Comparison of ENCODE assay signal across 8 mouse cellular contexts in genomic region chr6:86684655-86685011, GRCm38 (mm10). TPM values are rescaled to one million over a fixed set of nuclear protein-coding genes. Genes with fewer than 3 reads are reported as not detected.
A peak's percentile ranks its signal among the peaks of the same experiment; 100 is the strongest.
DNase-seq lines count a peak whose midpoint lies in the region; ATAC-seq and TF ChIP-seq lines count a peak whose summit lies in the region.

No protein-coding gene starts in this region.

- DNase-seq in heart, adult 9 months (ENCODE audit: low spot score in 2 of 2) = no peak
- DNase-seq in adrenal gland, adult (ENCODE audit: inconsistent age in 2 of 2, low spot score in 1 of 2) = no peak
- DNase-seq in cerebellum, postnatal 25 days = no peak
- no peak for DNase-seq in adipocyte (ENCODE audit: low spot score)

- WGBS in heart, embryonic 15.5 days = 35% methylated on average over 12 of the region's 12 CpGs
- WGBS in forebrain, embryonic 15.5 days = 36% methylated on average over 12 of the region's 12 CpGs
- 35% methylated on average over 12 of the region's 12 CpGs for WGBS in liver, embryonic 16.5 days (ENCODE audit: insufficient replicate concordance)

- ATAC-seq in heart, embryonic 15.5 days (replicated peaks; ENCODE audit: insufficient number of reproducible peaks, insufficient read depth, low FRiP score, low read depth) = no peak
- no peak for ATAC-seq in forebrain, embryonic 15.5 days (replicated peaks)
- no peak for ATAC-seq in liver, embryonic 16.5 days (ENCODE audit: low read depth)

- peak overlapping the region; percentile 90 for H3K9ac ChIP-seq in heart, embryonic 15.5 days
- H3K9ac ChIP-seq in ES-Bruce4 (ENCODE audit: low read depth, poor library complexity, severe bottlenecking) = peak overlapping the region; percentile 81
- H3K9ac ChIP-seq in forebrain, embryonic 15.5 days (replicated peaks) = peak overlapping the region; percentile 78
- H3K9ac ChIP-seq in liver, embryonic 16.5 days (ENCODE audit: low read depth, low read length) = peak overlapping the region; percentile 89

- H3K4me1 ChIP-seq in heart, embryonic 15.5 days (replicated peaks) = peaks cover 10% of the 10 kb centered on the region
- H3K4me1 ChIP-seq in ES-Bruce4 (ENCODE audit: control insufficient read depth, insufficient read depth, low read length) = no peaks in the 10 kb centered on the region
- peaks cover 13% of the 10 kb centered on the region for H3K4me1 ChIP-seq in forebrain, embryonic 15.5 days
- H3K4me1 ChIP-seq in liver, embryonic 16.5 days (ENCODE audit: control insufficient read depth, low read depth, low read length) = peaks cover 12% of the 10 kb centered on the region

- H3K4me3 ChIP-seq in heart, embryonic 15.5 days = peak overlapping the region; percentile 91
- peak overlapping the region; percentile 81 for H3K4me3 ChIP-seq in ES-Bruce4 (ENCODE audit: low read depth, low read length)
- peak overlapping the region; percentile 83 for H3K4me3 ChIP-seq in forebrain, embryonic 15.5 days
- H3K4me3 ChIP-seq in liver, embryonic 16.5 days (ENCODE audit: low read depth, low read length) = peak overlapping the region; percentile 87

- TF ChIP-seq CTCF in ES-Bruce4 (IDR thresholded peaks at IDR 0.05; ENCODE audit: low read depth, low read length) = no peak

- no peak for TF ChIP-seq POLR2A in ES-Bruce4 (IDR thresholded peaks at IDR 0.05; ENCODE audit: insufficient read depth, low read length)

- H3K4me2 ChIP-seq in heart, embryonic 15.5 days = peak overlapping the region; percentile 80
- peak overlapping the region; percentile 85 for H3K4me2 ChIP-seq in forebrain, embryonic 15.5 days (replicated peaks)
- H3K4me2 ChIP-seq in liver, embryonic 16.5 days (ENCODE audit: low read depth, low read length) = peak overlapping the region; percentile 74

- H3K27ac ChIP-seq in heart, embryonic 15.5 days = peak overlapping the region; percentile 55; the same call in 1 of the 2 replicates
- peak overlapping the region; percentile 75; the same call in 1 of the 2 replicates for H3K27ac ChIP-seq in ES-Bruce4 (ENCODE audit: insufficient read depth, low read length)
- H3K27ac ChIP-seq in forebrain, embryonic 15.5 days (replicated peaks) = 0 out of 2 replicates have a peak overlapping the region, but pooled peaks have one; percentile 9
- peak overlapping the region; percentile 91 for H3K27ac ChIP-seq in liver, embryonic 16.5 days (ENCODE audit: low read length)

- no peak for TF ChIP-seq EP300 in ES-Bruce4 (IDR thresholded peaks at IDR 0.05; ENCODE audit: insufficient read depth, low read depth, low read length)

- no peaks in the 10 kb centered on the region for H3K9me3 ChIP-seq in heart, embryonic 15.5 days (replicated peaks)
- H3K9me3 ChIP-seq in ES-Bruce4 (replicated peaks; ENCODE audit: control insufficient read depth, insufficient read depth, low read length, poor library complexity, severe bottlenecking) = no peaks in the 10 kb centered on the region
- H3K9me3 ChIP-seq in forebrain, embryonic 15.5 days = no peaks in the 10 kb centered on the region
- no peaks in the 10 kb centered on the region for H3K9me3 ChIP-seq in liver, embryonic 16.5 days (replicated peaks; ENCODE audit: control insufficient read depth, low read length)

- no peaks in the 10 kb centered on the region for H3K27me3 ChIP-seq in heart, embryonic 15.5 days
- no peaks in the 10 kb centered on the region for H3K27me3 ChIP-seq in ES-Bruce4 (ENCODE audit: control insufficient read depth, insufficient read depth, low read length, poor library complexity, severe bottlenecking)
- H3K27me3 ChIP-seq in forebrain, embryonic 15.5 days = no peaks in the 10 kb centered on the region
- no peaks in the 10 kb centered on the region for H3K27me3 ChIP-seq in liver, embryonic 16.5 days (ENCODE audit: control insufficient read depth, insufficient read depth, low read depth, low read length)

- peaks cover 29% of the 10 kb centered on the region for H3K36me3 ChIP-seq in heart, embryonic 15.5 days
- peaks cover 16% of the 10 kb centered on the region for H3K36me3 ChIP-seq in ES-Bruce4 (ENCODE audit: control insufficient read depth, insufficient read depth, low read length, poor library complexity, severe bottlenecking)
- peaks cover 46% of the 10 kb centered on the region for H3K36me3 ChIP-seq in forebrain, embryonic 15.5 days
- H3K36me3 ChIP-seq in liver, embryonic 16.5 days (ENCODE audit: control insufficient read depth, insufficient read depth) = peaks cover 21% of the 10 kb centered on the region

RNA-seq across cellular contexts. Expression of gene Snrnp27, which starts 0.3 kb away (rescaled TPM):
- polyA plus RNA-seq in heart, embryonic 15.5 days (2015; fragmentation: Nextera tagmentation; extraction: Ambion mirVana) = 68.3 and 81.3 TPM in 2 replicates
- 83.1 and 93.5 TPM in 2 replicates for polyA plus RNA-seq in ES-Bruce4 (2011; ENCODE audit: insufficient read depth, insufficient read length, low read depth, missing spikeins)
- polyA plus RNA-seq in forebrain, embryonic 15.5 days (2015; fragmentation: Nextera tagmentation; extraction: Ambion mirVana) = 113 and 124 TPM in 2 replicates
- polyA plus RNA-seq in liver, embryonic 16.5 days (2015; fragmentation: Nextera tagmentation; extraction: Ambion mirVana) = 35.6 and 47.6 TPM in 2 replicates

RNA-seq across cellular contexts. Expression of gene Mxd1, which starts 15.7 kb away (rescaled TPM):
- 7.6 and 9.8 TPM in 2 replicates for polyA plus RNA-seq in heart, embryonic 15.5 days (2015; fragmentation: Nextera tagmentation; extraction: Ambion mirVana)
- 3.4 and 3.8 TPM in 2 replicates for polyA plus RNA-seq in ES-Bruce4 (2011; ENCODE audit: insufficient read depth, insufficient read length, low read depth, missing spikeins)
- polyA plus RNA-seq in forebrain, embryonic 15.5 days (2015; fragmentation: Nextera tagmentation; extraction: Ambion mirVana) = 22.8 and 23.2 TPM in 2 replicates
- polyA plus RNA-seq in liver, embryonic 16.5 days (2015; fragmentation: Nextera tagmentation; extraction: Ambion mirVana) = 51.6 and 53.8 TPM in 2 replicates

RNA-seq across cellular contexts. Expression of gene Gmcl1, which starts 48.5 kb away (rescaled TPM):
- 14.4 and 19.7 TPM in 2 replicates for polyA plus RNA-seq in heart, embryonic 15.5 days (2015; fragmentation: Nextera tagmentation; extraction: Ambion mirVana)
- 21.4 and 22.9 TPM in 2 replicates for polyA plus RNA-seq in ES-Bruce4 (2011; ENCODE audit: insufficient read depth, insufficient read length, low read depth, missing spikeins)
- 48.3 TPM in 2 replicates for polyA plus RNA-seq in forebrain, embryonic 15.5 days (2015; fragmentation: Nextera tagmentation; extraction: Ambion mirVana)
- polyA plus RNA-seq in liver, embryonic 16.5 days (2015; fragmentation: Nextera tagmentation; extraction: Ambion mirVana) = 5.8 and 6.0 TPM in 2 replicates

RNA-seq across cellular contexts. Expression of gene Asprv1, which starts 56.7 kb away (rescaled TPM):
- 0.57 and 0.84 TPM in 2 replicates for polyA plus RNA-seq in heart, embryonic 15.5 days (2015; fragmentation: Nextera tagmentation; extraction: Ambion mirVana)
- 0.43 and 0.64 TPM in 2 replicates for polyA plus RNA-seq in ES-Bruce4 (2011; ENCODE audit: insufficient read depth, insufficient read length, low read depth, missing spikeins)
- polyA plus RNA-seq in forebrain, embryonic 15.5 days (2015; fragmentation: Nextera tagmentation; extraction: Ambion mirVana) = 0.59 and 0.61 TPM in 2 replicates
- polyA plus RNA-seq in liver, embryonic 16.5 days (2015; fragmentation: Nextera tagmentation; extraction: Ambion mirVana) = 2.3 and 2.9 TPM in 2 replicates

Comparison
In these comparisons a context has a peak if more than half of its experiments do, and no peak if none do; other contexts are left out.
1. H3K27ac ChIP-seq: peak in every context shown above with its lines; median percentile 91 in liver, embryonic 16.5 days; 75 in ES-Bruce4; 55 in heart, embryonic 15.5 days; 9 in forebrain, embryonic 15.5 days.